Mouse (Mus musculus): ENCODE measurements around the gene Prpf6. TPM values are rescaled to one million over a fixed set of nuclear protein-coding genes. Genes with fewer than 3 reads are reported as not detected.

Prpf6 gene
- total and polyA plus RNA-seq, 3 experiments, result 28.3 to 53.8 (median 48.1) TPM

GRCm38 (mm10) chr2:181684713-181685112 is 93.0 kb downstream of the Prpf6 start:
- no peak for DNase-seq (ENCODE audit: extremely low read depth)
- in situ Hi-C loops (cut with MboI; ENCODE audit: low pct_ligation_motif_present, low pct_unique_long_range_greater_than_20kb, low sequenced_read_pairs) (no loop called here), dilution Hi-C loops (cut with MboI; ENCODE audit: extremely low pct_ligation_motif_present, extremely low pct_unique_long_range_greater_than_20kb, low sequenced_read_pairs) (no loop called here)
- H3K36me3 ChIP-seq (replicated peaks in 1 of 2; ENCODE audit: control insufficient read depth in 1 of 2, insufficient read depth in 1 of 2, low read length in 1 of 2), result peaks cover 29 to 60% of the 10 kb centered on the region in 2 experiments
- H3K9me3 ChIP-seq (replicated peaks; ENCODE audit: low read length), result no peaks in the 10 kb centered on the region
- no peak overlapping the region for H3K27ac ChIP-seq (ENCODE audit: insufficient read depth, low read depth)
- H3K9ac ChIP-seq (ENCODE audit: insufficient read depth, low read depth), result no peak overlapping the region
- no peaks in the 10 kb centered on the region for H3K27me3 ChIP-seq (replicated peaks)
- no peak overlapping the region for H3K4me2 ChIP-seq (ENCODE audit: insufficient read depth, low read depth, poor library complexity, severe bottlenecking)
- TF ChIP-seq GABPA (IDR thresholded peaks at IDR 0.05; ENCODE audit: insufficient replicate concordance, low read depth, low read length) (no peak), MAFK (IDR thresholded peaks at IDR 0.05; ENCODE audit: insufficient replicate concordance, low read length) (no peak), IRF4 (IDR thresholded peaks at IDR 0.05; ENCODE audit: low read depth, low read length) (no peak), KAT2A (IDR thresholded peaks at IDR 0.05; ENCODE audit: insufficient replicate concordance, low read length) (no peak), NELFE (IDR thresholded peaks at IDR 0.05; ENCODE audit: low read depth, low read length) (no peak), SIN3A (IDR thresholded peaks at IDR 0.05; ENCODE audit: low read length) (no peak), ZNF384 (IDR thresholded peaks at IDR 0.05; ENCODE audit: low read depth, low read length) (no peak), RCOR1 (conservative IDR thresholded peaks at IDR 0.05; ENCODE audit: low read depth, low read length) (no peak)
- H3K79me2 ChIP-seq (replicated peaks; ENCODE audit: control insufficient read depth, extremely low read depth, insufficient read depth, poor library complexity, severe bottlenecking), result no peaks in the 10 kb centered on the region
- H3K4me1 ChIP-seq (ENCODE audit: control insufficient read depth in 1 of 2, insufficient read depth in 2 of 2), result peaks cover 17 to 58% of the 10 kb centered on the region in 2 experiments
- no peak overlapping the region for H3K4me3 ChIP-seq (replicated peaks in 1 of 3; ENCODE audit: low read depth in 2 of 3, low read length in 2 of 3, poor library complexity in 1 of 3)

- Histone ChIP-seq H3K36me3 (replicated peaks in 1 of 2; ENCODE audit: control insufficient read depth in 1 of 2, insufficient read depth in 1 of 2, low read length in 1 of 2) (peaks cover 30 to 69% of the 10 kb centered on the region in 2 experiments), H3K4me1 (ENCODE audit: control insufficient read depth in 1 of 2, insufficient read depth in 2 of 2) (peaks cover 23 to 66% of the 10 kb centered on the region in 2 experiments), H3K27ac (ENCODE audit: insufficient read depth, low read depth) (no peak overlapping the region), H3K9me3 (replicated peaks; ENCODE audit: low read length) (no peaks in the 10 kb centered on the region), H3K79me2 (replicated peaks; ENCODE audit: control insufficient read depth, extremely low read depth, insufficient read depth, poor library complexity, severe bottlenecking) (no peaks in the 10 kb centered on the region; the same call in 1 of the 2 replicates), H3K4me3 (replicated peaks in 1 of 3; ENCODE audit: low read depth in 2 of 3, low read length in 2 of 3, poor library complexity in 1 of 3) (no peak overlapping the region), H3K9ac (ENCODE audit: insufficient read depth, low read depth) (no peak overlapping the region), H3K27me3 (replicated peaks) (no peaks in the 10 kb centered on the region), H3K4me2 (ENCODE audit: insufficient read depth, low read depth, poor library complexity, severe bottlenecking) (no peak overlapping the region)
- DNase-seq (ENCODE audit: extremely low read depth), result no peak
- TF ChIP-seq USF2 (conservative IDR thresholded peaks at IDR 0.05; ENCODE audit: low read depth, low read length), result no peak
- TF ChIP-seq CHD1 (IDR thresholded peaks at IDR 0.05; ENCODE audit: low read depth, low read length), result no peak
- no peak for TF ChIP-seq JUN (IDR thresholded peaks at IDR 0.05; ENCODE audit: insufficient read depth, low read depth, low read length)
- no peak for TF ChIP-seq ETS1 (conservative IDR thresholded peaks at IDR 0.05; ENCODE audit: low read depth, low read length)
- no peak for TF ChIP-seq KAT2A (IDR thresholded peaks at IDR 0.05; ENCODE audit: insufficient replicate concordance, low read length)
- no peak for TF ChIP-seq USF1 (IDR thresholded peaks at IDR 0.05; ENCODE audit: low read depth, low read length)
- no peak for TF ChIP-seq SIN3A (IDR thresholded peaks at IDR 0.05; ENCODE audit: low read length)
- dilution Hi-C loops (cut with MboI; ENCODE audit: extremely low pct_ligation_motif_present, extremely low pct_unique_long_range_greater_than_20kb, low sequenced_read_pairs), result no loop called here
- in situ Hi-C loops (cut with MboI; ENCODE audit: low pct_ligation_motif_present, low pct_unique_long_range_greater_than_20kb, low sequenced_read_pairs), result no loop called here
Measured at GRCm38 (mm10) chr2:181685686-181686085, 94.0 kb downstream of the Prpf6 start.

- dilution Hi-C loops (cut with MboI; ENCODE audit: extremely low pct_ligation_motif_present, extremely low pct_unique_long_range_greater_than_20kb, low sequenced_read_pairs), result no loop called here
- in situ Hi-C loops (cut with MboI; ENCODE audit: low pct_ligation_motif_present, low pct_unique_long_range_greater_than_20kb, low sequenced_read_pairs), result no loop called here
- TF ChIP-seq CTCF (conservative IDR thresholded peaks at IDR 0.05 in 1 of 2, IDR thresholded peaks at IDR 0.05 in 1 of 2; ENCODE audit: low read depth in 2 of 2, low read length in 2 of 2), result no peak
- no peak for TF ChIP-seq PAX5 (IDR thresholded peaks at IDR 0.05; ENCODE audit: low read length)
- no peak for TF ChIP-seq USF1 (IDR thresholded peaks at IDR 0.05; ENCODE audit: low read depth, low read length)
- no peak for TF ChIP-seq NELFE (IDR thresholded peaks at IDR 0.05; ENCODE audit: low read depth, low read length)
- TF ChIP-seq POLR2AphosphoS2 (IDR thresholded peaks at IDR 0.05; ENCODE audit: low read depth, low read length), result no peak
- TF ChIP-seq RCOR1 (conservative IDR thresholded peaks at IDR 0.05; ENCODE audit: low read depth, low read length), result no peak
- TF ChIP-seq ZNF384 (IDR thresholded peaks at IDR 0.05; ENCODE audit: low read depth, low read length), result no peak
- TF ChIP-seq USF2 (conservative IDR thresholded peaks at IDR 0.05; ENCODE audit: low read depth, low read length), result no peak
- no peak for TF ChIP-seq BHLHE40 (IDR thresholded peaks at IDR 0.05; ENCODE audit: low read depth, low read length)
Measured at GRCm38 (mm10) chr2:181687586-181687985, 95.9 kb downstream of the Prpf6 start.

More at GRCm38 (mm10) chr2:181687586-181687985, 95.9 kb downstream of the Prpf6 start:
- Histone ChIP-seq H3K4me3 (replicated peaks in 1 of 3; ENCODE audit: low read depth in 2 of 3, low read length in 2 of 3, poor library complexity in 1 of 3) (no peak overlapping the region), H3K9ac (ENCODE audit: insufficient read depth, low read depth) (no peak overlapping the region), H3K9me3 (replicated peaks; ENCODE audit: low read length) (no peaks in the 10 kb centered on the region), H3K27ac (ENCODE audit: insufficient read depth, low read depth) (no peak overlapping the region), H3K4me1 (ENCODE audit: control insufficient read depth in 1 of 2, insufficient read depth in 2 of 2) (peaks cover 23 to 67% of the 10 kb centered on the region in 2 experiments), H3K27me3 (replicated peaks) (no peaks in the 10 kb centered on the region), H3K4me2 (ENCODE audit: insufficient read depth, low read depth, poor library complexity, severe bottlenecking) (no peak overlapping the region), H3K36me3 (replicated peaks in 1 of 2; ENCODE audit: control insufficient read depth in 1 of 2, insufficient read depth in 1 of 2, low read length in 1 of 2) (peaks cover 36 to 81% of the 10 kb centered on the region in 2 experiments), H3K79me2 (replicated peaks; ENCODE audit: control insufficient read depth, extremely low read depth, insufficient read depth, poor library complexity, severe bottlenecking) (peaks cover 14% of the 10 kb centered on the region)
- DNase-seq (ENCODE audit: extremely low read depth), result no peak
